Mouse (Mus musculus): ENCODE measurements around the gene Fgfr2.

DNA sequence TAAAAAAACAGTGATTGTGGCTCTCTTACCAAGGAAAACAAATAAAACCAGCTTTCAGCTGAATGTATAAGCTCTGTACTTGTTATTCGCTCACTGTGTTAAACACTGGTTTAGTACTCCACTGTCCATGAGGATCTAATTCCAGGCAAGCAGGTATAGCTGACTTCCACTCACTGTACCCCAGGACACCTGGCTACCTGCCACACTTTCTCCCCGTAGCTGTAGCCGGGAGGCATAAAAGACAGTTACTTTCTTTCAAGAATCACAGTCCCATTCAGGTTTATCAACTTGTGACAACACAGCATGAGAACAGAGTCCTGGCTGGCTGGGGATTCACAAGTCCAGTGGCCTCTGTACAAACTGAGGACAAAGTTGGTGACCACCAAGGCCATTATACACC, 827.0 kb downstream of the Fgfr2 start:
- no peak for TF ChIP-seq EP300 (IDR thresholded peaks at IDR 0.05)
- no peak for TF ChIP-seq CTCF (IDR thresholded peaks at IDR 0.05)
